Mouse (Mus musculus): ENCODE data around the gene Slc12a6. TPM values are rescaled to one million over a fixed set of nuclear protein-coding genes. Genes with fewer than 3 reads are reported as not detected.

Gene Slc12a6
- polyA plus RNA-seq (2016; fragmentation: Nextera tagmentation; extraction: Ambion mirVana) = 9.5 and 10.4 TPM in 2 replicates

DNA sequence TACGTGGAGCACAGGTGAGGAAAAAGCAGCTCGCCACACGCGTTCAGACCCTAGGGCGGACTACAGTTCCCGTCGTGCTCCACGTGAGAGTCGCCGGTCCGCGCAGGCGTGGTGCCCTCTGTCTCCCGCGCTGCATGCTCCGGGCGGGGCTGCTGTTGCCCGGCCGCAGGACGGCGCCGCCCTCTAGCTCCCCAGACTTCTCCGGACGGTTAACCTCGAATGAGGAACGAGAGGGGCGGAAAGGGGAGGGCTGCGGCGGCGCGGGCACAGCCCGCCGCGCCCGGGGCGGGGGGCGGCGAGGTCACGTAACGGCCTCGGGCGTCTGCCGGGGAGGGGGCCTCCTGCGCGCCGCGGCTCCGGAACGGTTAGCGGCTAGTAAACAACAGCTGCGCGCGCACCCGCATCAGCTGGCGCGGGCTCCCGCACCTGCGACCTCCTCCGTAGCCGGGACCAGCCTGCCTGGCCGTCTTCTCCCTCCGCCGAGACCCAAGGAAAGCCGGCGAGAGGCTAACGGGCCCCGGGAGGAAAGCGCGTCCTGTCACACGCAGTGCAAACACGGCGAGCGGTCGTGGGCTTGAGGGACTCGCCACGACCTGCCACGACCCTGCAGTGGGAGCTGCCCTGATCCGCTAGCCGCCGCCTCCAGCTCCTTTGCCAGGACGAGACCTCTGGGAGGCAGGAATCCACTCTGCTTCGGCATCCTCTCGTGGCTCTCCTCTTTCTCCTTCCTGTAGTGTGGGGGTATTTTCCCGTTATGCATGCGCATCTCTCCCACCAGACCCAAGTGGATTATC lies at the start of gene Slc12a6:
Gene Slc12a6 (plus strand): TSS at position 378 of the 794 bp plus-strand sequence.
- Histone ChIP-seq H3K27ac (peak within 1 kb of the TSS; percentile 95), H3K36me3 (0 out of 2 replicates have a peak, but pooled peaks cover 2% of the 10 kb centered on the region), H3K4me1 (peaks cover 16% of the 10 kb centered on the region; the same call in 1 of the 2 replicates), H3K27me3 (ENCODE audit: insufficient read depth, poor library complexity, severe bottlenecking) (no peaks in the 10 kb centered on the region), H3K9me3 (no peaks in the 10 kb centered on the region), H3K4me3 (peak within 1 kb of the TSS; percentile 90)
- WGBS = under 1% methylated on average over 79 of the region's 85 CpGs
- peak; percentile 97 for DNase-seq (ENCODE audit: low spot score)

DNA sequence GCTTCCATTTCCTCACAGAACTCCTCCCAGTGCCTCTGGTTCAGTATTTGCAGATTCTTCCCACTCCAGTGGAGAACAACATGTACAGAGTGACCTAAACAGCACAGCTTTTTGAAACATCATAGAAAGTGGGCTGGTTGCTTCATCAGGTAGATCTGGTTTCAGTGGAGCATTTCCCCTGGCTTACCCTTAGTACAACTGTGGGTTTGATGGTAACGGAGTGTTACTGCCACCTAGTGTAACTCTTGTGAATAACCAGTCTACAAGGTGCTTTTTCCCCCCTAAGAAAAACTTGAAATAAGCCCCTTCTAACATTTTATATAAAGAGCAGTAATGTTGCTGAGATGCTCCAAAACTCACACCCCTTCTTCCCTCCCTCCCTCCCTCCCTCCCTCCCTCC lies 49.6 kb upstream of the Slc12a6 start:
- Histone ChIP-seq H3K4me3 (no peak overlapping the region), H3K27ac (no peak overlapping the region), H3K36me3 (no peaks in the 10 kb centered on the region), H3K4me1 (no peaks in the 10 kb centered on the region), H3K9me3 (no peaks in the 10 kb centered on the region), H3K27me3 (ENCODE audit: insufficient read depth, poor library complexity, severe bottlenecking) (no peaks in the 10 kb centered on the region)
- WGBS = 7% methylated on average over 1 of the region's 1 CpGs
- DNase-seq (ENCODE audit: low spot score) = no peak

DNA sequence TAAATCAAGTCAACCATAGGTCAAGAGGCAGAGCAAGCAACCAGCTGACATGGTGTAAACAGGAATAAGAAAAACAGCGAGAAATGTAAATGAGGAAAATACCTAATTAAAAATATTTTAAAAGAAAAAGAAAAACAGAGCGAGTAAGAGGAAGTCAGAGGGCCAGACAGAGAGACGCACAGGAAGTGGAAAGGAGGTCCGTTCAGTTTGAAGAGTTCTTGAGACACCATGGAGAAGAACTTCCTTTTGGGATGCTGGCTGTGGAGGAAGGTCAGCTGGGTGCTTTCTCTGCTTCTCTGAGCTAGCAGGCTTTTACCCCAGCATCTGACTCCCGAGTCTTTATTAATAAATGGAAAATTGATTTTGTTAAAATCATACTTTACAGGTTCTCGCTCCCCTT lies 48.0 kb upstream of the Slc12a6 start:
- no peak overlapping the region for H3K27ac ChIP-seq
- H3K36me3 ChIP-seq = no peaks in the 10 kb centered on the region
- no peak for DNase-seq (ENCODE audit: low spot score)
- H3K4me1 ChIP-seq = no peaks in the 10 kb centered on the region
- no peaks in the 10 kb centered on the region for H3K27me3 ChIP-seq (ENCODE audit: insufficient read depth, poor library complexity, severe bottlenecking)
- no peak overlapping the region for H3K4me3 ChIP-seq
- no peaks in the 10 kb centered on the region for H3K9me3 ChIP-seq
- 74% methylated on average over 6 of the region's 6 CpGs for WGBS

DNA sequence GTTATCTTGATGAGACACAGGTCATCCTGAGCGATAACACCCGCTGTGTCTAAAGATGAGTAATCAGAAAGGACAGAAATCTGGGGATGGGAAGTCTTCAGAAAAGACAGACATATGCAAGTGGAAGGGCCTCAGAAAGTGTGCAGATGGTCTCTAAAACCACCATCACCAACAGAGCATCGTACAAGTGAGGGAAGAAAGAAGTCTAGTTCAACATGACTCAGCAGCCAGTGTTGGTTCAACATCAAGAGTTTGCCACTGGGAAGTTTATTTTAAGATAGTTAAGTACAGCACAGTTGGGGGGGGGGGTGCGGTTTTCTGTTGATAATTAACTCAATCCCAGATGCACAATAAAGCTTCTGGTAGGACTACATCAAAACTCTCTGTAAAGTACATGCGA lies 44.7 kb upstream of the Slc12a6 start:
- no peaks in the 10 kb centered on the region for H3K27me3 ChIP-seq (ENCODE audit: insufficient read depth, poor library complexity, severe bottlenecking)
- H3K9me3 ChIP-seq = no peaks in the 10 kb centered on the region
- no peaks in the 10 kb centered on the region for H3K4me1 ChIP-seq
- 73% methylated on average over 5 of the region's 5 CpGs for WGBS
- H3K4me3 ChIP-seq = no peak overlapping the region
- H3K27ac ChIP-seq = no peak overlapping the region
- DNase-seq (ENCODE audit: low spot score) = no peak
- H3K36me3 ChIP-seq = no peaks in the 10 kb centered on the region

DNA sequence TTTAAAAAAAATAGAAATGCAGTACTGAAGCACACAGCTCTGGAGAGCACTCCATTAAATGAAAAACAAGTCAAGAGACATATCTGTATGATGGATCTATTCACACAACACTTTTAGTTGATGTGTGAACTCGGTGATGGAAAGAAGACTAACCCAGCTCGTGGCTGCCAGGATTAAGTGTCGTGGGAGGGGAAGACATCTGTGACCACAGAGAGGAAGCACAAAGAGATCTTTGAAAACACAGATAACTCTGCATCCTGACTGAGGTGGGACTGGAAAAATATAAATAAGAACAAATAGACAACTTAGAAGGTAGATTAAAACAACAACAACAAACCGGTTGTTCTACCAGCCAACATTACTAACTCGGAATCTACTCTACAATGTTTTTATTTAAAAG lies 43.0 kb upstream of the Slc12a6 start:
- H3K4me1 ChIP-seq = no peaks in the 10 kb centered on the region
- no peaks in the 10 kb centered on the region for H3K27me3 ChIP-seq (ENCODE audit: insufficient read depth, poor library complexity, severe bottlenecking)
- no peaks in the 10 kb centered on the region for H3K36me3 ChIP-seq
- H3K27ac ChIP-seq = no peak overlapping the region
- H3K4me3 ChIP-seq = no peak overlapping the region
- H3K9me3 ChIP-seq = no peaks in the 10 kb centered on the region
- WGBS = 51% methylated on average over 5 of the region's 5 CpGs
- no peak for DNase-seq (ENCODE audit: low spot score)

DNA sequence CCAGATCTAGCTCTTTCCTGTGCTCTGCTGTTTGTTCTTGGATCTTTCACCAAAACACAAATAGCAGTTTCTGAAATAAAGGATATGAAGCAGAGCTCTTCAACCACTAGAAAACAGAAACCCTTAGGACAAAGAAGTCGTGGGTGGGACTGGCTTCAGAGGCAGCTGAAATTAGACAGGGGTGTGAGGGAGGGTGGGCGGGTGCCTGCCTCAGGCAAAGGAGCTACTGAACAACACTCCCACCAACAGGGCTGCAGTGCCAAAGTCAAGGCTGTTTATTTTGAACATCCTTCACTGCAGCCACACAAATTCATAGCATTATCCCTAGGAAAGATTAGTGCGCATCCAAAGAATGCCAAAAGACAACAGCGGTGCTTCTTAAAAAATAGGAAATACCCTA lies 41.3 kb upstream of the Slc12a6 start:
- Histone ChIP-seq H3K4me3 (no peak overlapping the region), H3K9me3 (no peaks in the 10 kb centered on the region), H3K4me1 (no peaks in the 10 kb centered on the region), H3K27me3 (ENCODE audit: insufficient read depth, poor library complexity, severe bottlenecking) (no peaks in the 10 kb centered on the region), H3K36me3 (no peaks in the 10 kb centered on the region), H3K27ac (no peak overlapping the region)
- DNase-seq (ENCODE audit: low spot score) = no peak
- WGBS = 57% methylated on average over 4 of the region's 4 CpGs

DNA sequence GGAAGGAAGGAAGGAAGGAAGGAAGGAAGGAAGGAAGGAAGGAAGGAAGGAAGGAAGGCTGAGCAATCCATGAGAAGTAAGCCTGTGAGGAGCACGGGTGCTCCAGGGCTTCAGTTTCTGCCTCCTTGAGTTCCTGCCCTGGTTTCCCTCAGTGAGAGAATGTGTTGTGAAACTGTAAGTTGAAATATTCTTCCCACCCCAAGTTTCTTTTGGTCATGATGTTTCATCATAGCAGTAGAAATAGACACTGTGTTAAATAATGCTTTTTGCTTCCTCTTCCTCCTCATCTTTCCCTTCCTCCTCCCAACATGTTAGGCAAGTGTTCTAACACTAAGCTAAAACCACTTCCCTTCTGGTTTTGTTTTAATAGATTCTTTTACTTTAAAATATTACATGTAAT lies 33.0 kb upstream of the Slc12a6 start:
- Histone ChIP-seq H3K4me3 (no peak overlapping the region), H3K27me3 (ENCODE audit: insufficient read depth, poor library complexity, severe bottlenecking) (no peaks in the 10 kb centered on the region), H3K27ac (no peak overlapping the region), H3K4me1 (no peaks in the 10 kb centered on the region), H3K36me3 (no peaks in the 10 kb centered on the region), H3K9me3 (no peaks in the 10 kb centered on the region)
- DNase-seq (ENCODE audit: low spot score) = no peak
- WGBS = 77% methylated on average over 1 of the region's 1 CpGs

DNA sequence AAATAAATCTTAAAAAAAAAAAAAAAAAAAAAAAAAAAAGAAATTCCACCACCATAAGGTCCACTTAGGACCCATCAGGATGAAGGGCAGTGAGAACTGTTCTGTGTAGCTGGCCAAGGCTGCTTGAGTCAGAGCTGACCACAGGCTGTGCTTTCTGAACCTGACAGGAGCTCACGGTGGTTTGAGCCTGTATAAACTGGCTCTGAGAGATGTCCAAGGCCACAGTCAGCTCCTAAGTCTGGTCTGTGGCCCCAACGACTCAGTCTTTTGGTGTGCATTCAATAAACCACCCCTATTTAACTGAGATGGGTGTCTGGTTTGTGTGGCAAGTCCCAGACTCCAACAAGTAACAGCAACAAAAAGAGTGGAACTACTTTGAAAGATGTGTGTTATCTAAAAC lies 29.0 kb upstream of the Slc12a6 start:
- WGBS = 82% methylated on average over 2 of the region's 2 CpGs
- Histone ChIP-seq H3K27me3 (ENCODE audit: insufficient read depth, poor library complexity, severe bottlenecking) (no peaks in the 10 kb centered on the region), H3K4me1 (peaks cover 23% of the 10 kb centered on the region), H3K27ac (no peak overlapping the region), H3K9me3 (no peaks in the 10 kb centered on the region), H3K4me3 (no peak overlapping the region), H3K36me3 (no peaks in the 10 kb centered on the region)
- no peak for DNase-seq (ENCODE audit: low spot score)

DNA sequence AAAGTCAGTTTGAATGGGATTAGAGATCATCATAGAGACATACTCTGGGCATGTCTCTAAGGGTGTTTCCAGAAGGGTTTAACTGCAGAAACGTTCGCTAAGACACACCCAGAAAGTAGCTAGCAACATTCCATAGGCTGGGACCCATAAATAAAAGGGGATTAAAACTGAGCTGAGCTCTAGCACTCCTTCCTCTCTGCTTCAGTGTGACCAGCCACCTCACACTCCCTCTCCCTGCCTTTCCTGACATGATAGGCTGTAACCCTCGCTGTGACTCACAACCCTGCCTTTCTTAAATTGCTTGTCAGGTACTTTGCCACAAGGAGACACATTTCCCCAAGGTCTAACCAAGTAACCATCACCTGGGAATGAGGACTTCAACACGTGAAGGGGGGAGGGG lies 27.6 kb upstream of the Slc12a6 start:
- H3K27ac ChIP-seq = no peak overlapping the region
- no peak overlapping the region for H3K4me3 ChIP-seq
- H3K36me3 ChIP-seq = 0 out of 2 replicates have a peak, but pooled peaks cover 4% of the 10 kb centered on the region
- 0 out of 2 replicates have a peak, but pooled peaks cover 5% of the 10 kb centered on the region for H3K27me3 ChIP-seq (ENCODE audit: insufficient read depth, poor library complexity, severe bottlenecking)
- 5% methylated on average over 4 of the region's 4 CpGs for WGBS
- H3K9me3 ChIP-seq = no peaks in the 10 kb centered on the region
- DNase-seq (ENCODE audit: low spot score) = no peak
- peaks cover 28% of the 10 kb centered on the region for H3K4me1 ChIP-seq

DNA sequence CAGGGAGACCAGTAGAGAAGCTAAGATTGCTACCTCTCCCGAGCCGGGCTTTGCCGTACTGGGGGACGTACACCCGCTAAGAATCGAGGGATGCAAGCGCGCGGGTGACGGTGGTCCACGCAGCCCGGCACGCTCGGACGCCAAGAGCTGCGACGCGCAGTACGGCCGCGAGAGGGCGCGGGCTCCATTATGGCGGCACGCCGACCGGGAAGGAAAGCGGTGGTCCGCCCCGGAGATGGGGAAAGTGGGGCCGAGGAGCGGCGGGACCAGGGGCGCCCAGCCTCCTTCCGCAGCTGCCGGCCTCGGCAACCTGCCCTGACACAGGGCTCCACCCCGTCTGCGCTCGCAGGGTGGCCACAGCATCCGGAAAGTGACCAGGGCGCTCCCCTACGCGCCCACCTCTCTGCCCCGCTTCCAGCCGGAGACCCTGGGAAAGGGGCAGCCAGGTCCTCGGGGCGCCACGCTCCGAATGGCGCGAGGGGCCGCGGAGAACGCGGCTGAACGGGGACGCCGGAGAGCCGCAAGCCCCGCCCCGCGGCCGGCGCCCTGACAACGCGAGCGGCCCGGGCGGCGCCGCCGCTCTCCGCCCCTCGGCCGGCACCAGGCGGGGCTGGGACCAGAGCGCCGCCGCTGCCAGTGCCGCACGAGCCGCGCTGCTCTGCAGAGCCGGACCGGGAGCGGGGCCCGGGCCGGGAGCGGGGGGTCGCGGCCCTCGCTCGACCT lies 26.3 kb upstream of the Slc12a6 start, which contains the start of gene Lpcat4:
Gene Lpcat4 (plus strand): TSS at position 257 of the 723 bp plus-strand sequence.
- 0 out of 2 replicates have a peak, but pooled peaks cover 5% of the 10 kb centered on the region for H3K27me3 ChIP-seq (ENCODE audit: insufficient read depth, poor library complexity, severe bottlenecking)
- WGBS = under 1% methylated on average over 91 of the region's 94 CpGs
- peak within 1 kb of the TSS; percentile 86 for H3K4me3 ChIP-seq
- peaks cover 29% of the 10 kb centered on the region for H3K4me1 ChIP-seq
- DNase-seq (ENCODE audit: low spot score) = peak; percentile 90
- H3K9me3 ChIP-seq = no peaks in the 10 kb centered on the region
- peaks cover 16% of the 10 kb centered on the region for H3K36me3 ChIP-seq
- peak within 1 kb of the TSS; percentile 96 for H3K27ac ChIP-seq

DNA sequence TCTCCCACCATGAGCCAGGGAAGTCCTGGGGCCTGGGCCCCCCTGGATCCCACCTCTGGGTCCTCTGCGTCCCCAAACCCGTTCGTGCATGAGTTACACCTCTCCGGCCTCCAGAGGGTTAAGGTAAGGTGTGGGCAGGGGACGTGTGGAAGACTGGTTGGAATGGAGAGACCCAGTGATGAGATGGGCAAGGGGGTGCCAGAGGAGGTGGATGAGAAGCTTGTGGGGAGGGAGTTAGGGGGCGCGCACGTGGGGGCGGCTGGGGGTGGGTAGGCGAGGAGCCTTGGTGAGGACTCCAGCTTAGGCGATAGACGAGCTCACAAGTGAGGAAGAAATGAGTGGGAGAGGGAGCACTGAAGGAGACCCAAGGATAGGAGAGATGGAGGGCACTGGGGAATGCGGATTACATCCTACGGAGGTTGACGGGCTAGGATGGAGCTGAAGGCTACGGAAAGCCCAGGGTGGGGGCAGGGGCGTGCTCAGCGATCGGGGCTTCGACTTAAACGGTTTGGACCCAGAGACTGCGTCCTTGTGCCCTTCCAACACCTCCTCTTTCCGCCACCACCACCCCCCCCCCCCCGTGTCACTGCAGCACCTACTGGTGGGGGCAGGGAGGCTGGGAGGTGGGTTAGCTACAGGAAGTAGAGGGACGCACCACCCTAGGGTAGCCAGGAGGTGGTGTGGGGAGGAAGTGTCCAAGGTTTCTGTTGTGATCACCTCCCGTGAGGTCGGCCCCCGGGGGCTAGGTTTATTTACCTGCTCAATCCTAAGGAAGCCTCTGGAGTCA lies 25.5 kb upstream of the Slc12a6 start:
- peaks cover 20% of the 10 kb centered on the region for H3K36me3 ChIP-seq
- no peaks in the 10 kb centered on the region for H3K9me3 ChIP-seq
- peaks cover 29% of the 10 kb centered on the region for H3K4me1 ChIP-seq
- peak overlapping the region; percentile 96 for H3K27ac ChIP-seq
- DNase-seq (ENCODE audit: low spot score) = no peak
- under 1% methylated on average over 28 of the region's 28 CpGs for WGBS
- H3K4me3 ChIP-seq = peak overlapping the region; percentile 86
- H3K27me3 ChIP-seq (ENCODE audit: insufficient read depth, poor library complexity, severe bottlenecking) = 0 out of 2 replicates have a peak, but pooled peaks cover 5% of the 10 kb centered on the region

DNA sequence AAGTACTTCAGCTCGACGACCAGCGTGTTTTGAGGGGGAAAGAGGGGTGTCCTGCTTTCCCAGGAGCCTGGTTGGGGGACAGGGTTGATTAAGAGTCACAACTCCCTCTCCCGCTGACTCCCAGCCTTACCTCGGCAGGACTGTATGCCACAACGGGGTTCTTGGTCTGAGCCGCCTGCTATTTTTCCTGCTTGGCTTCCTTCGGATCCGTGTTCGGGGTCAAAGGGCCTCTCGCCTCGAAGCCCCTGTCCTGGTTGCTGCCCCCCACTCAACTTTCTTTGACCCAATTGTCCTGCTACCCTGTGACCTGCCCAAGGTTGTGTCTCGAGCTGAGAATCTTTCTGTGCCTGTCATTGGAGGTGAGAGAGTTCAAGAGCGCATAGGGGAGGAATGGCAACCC lies 23.8 kb upstream of the Slc12a6 start:
- H3K4me3 ChIP-seq = no peak overlapping the region
- 0 out of 2 replicates have a peak, but pooled peaks cover 5% of the 10 kb centered on the region for H3K27me3 ChIP-seq (ENCODE audit: insufficient read depth, poor library complexity, severe bottlenecking)
- no peaks in the 10 kb centered on the region for H3K9me3 ChIP-seq
- no peak for DNase-seq (ENCODE audit: low spot score)
- H3K36me3 ChIP-seq = peaks cover 31% of the 10 kb centered on the region
- H3K4me1 ChIP-seq = peaks cover 29% of the 10 kb centered on the region
- WGBS = 80% methylated on average over 14 of the region's 14 CpGs
- no peak overlapping the region for H3K27ac ChIP-seq

Measured in heart, embryonic 10.5 days (tissue).